Mouse (Mus musculus) spleen, embryonic (tissue): ENCODE results near the gene Wasl.

Experiments used
- CTCF ChIA-PET: fragments of 350-600 bp; sonication (Branson Sonifier 250); formaldehyde crosslinking; loops from one replicate; lab custom pipeline; 2022; lab: Charles Lee

Wasl gene

GRCm38 (mm10) chr6:24645346-24646053, 19.3 kb downstream of the Wasl start:
- CTCF ChIA-PET, result interaction anchor here (0.6 kb wide), 1 partner anchor 1148 kb away, joined by 3 read pairs; no protein-coding TSS in a partner anchor

- CTCF ChIA-PET, result no interaction called here
Observed at GRCm38 (mm10) chr6:24642960-24643359, 21.8 kb downstream of the Wasl start.

- CTCF ChIA-PET, result no interaction called here
Observed at GRCm38 (mm10) chr6:24642161-24642560, 22.6 kb downstream of the Wasl start.

GRCm38 (mm10) chr6:24641286-24641685, 23.5 kb downstream of the Wasl start:
- CTCF ChIA-PET, result no interaction called here

- CTCF ChIA-PET, result no interaction called here
Observed at GRCm38 (mm10) chr6:24635814-24636213, 29.0 kb downstream of the Wasl start.

GRCm38 (mm10) chr6:24634065-24634464, 30.7 kb downstream of the Wasl start:
- CTCF ChIA-PET, result no interaction called here

GRCm38 (mm10) chr6:24632061-24632460, 32.7 kb downstream of the Wasl start:
- CTCF ChIA-PET, result no interaction called here

- CTCF ChIA-PET, result no interaction called here
Observed at GRCm38 (mm10) chr6:24628499-24628898, 36.3 kb downstream of the Wasl start.

- CTCF ChIA-PET, result no interaction called here
Observed at GRCm38 (mm10) chr6:24627586-24628030, 37.2 kb downstream of the Wasl start.

GRCm38 (mm10) chr6:24622098-24622497, 42.7 kb downstream of the Wasl start:
- CTCF ChIA-PET, result no interaction called here

GRCm38 (mm10) chr6:24620936-24621335, 43.9 kb downstream of the Wasl start:
- CTCF ChIA-PET, result no interaction called here

GRCm38 (mm10) chr6:24619285-24620045, 45.3 kb downstream of the Wasl start:
- CTCF ChIA-PET, result no interaction called here

GRCm38 (mm10) chr6:24616746-24617145, 48.1 kb downstream of the Wasl start:
- CTCF ChIA-PET, result no interaction called here

GRCm38 (mm10) chr6:24613918-24614317, 50.9 kb downstream of the Wasl start:
- CTCF ChIA-PET, result no interaction called here

GRCm38 (mm10) chr6:24613346-24613745, 51.5 kb downstream of the Wasl start:
- CTCF ChIA-PET, result no interaction called here

- CTCF ChIA-PET, result no interaction called here
Observed at GRCm38 (mm10) chr6:24612074-24612755, 52.6 kb downstream of the Wasl start.

- CTCF ChIA-PET, result no interaction called here
Observed at GRCm38 (mm10) chr6:24610358-24610757, 54.5 kb downstream of the Wasl start.

- CTCF ChIA-PET, result no interaction called here
Observed at GRCm38 (mm10) chr6:24609531-24609930, 55.3 kb downstream of the Wasl start.

- CTCF ChIA-PET, result no interaction called here
Observed at GRCm38 (mm10) chr6:24608682-24609081, 56.1 kb downstream of the Wasl start.

GRCm38 (mm10) chr6:24608129-24608528, 56.7 kb downstream of the Wasl start:
- CTCF ChIA-PET, result no interaction called here

- CTCF ChIA-PET, result no interaction called here
Observed at GRCm38 (mm10) chr6:24607531-24607930, 57.3 kb downstream of the Wasl start.

- CTCF ChIA-PET, result no interaction called here
Observed at GRCm38 (mm10) chr6:24606512-24606911, 58.3 kb downstream of the Wasl start.
